Mouse (Mus musculus): ENCODE results near the gene Recql5. TPM values are rescaled to one million over a fixed set of nuclear protein-coding genes. Genes with fewer than 3 reads are reported as not detected.

The Recql5 gene
- polyA plus RNA-seq (2014; fragmentation: Illumina TruSeq; extraction: RNeasy Lipid Tissue Mini Kit (QIAGEN cat#74804)) = 1.7 TPM

GRCm38 (mm10) chr11:115933108-115933746 lies at the start of gene Recql5, which contains the start of gene Sap30bp:
Gene Recql5, minus strand, starts transcription at chr11:115933477.
Gene Sap30bp, plus strand, starts transcription at chr11:115933282.

GRCm38 (mm10) chr11:115974309-115975082 lies 41.2 kb upstream of the Recql5 start, which contains the start of gene Itgb4:
Gene Itgb4, plus strand, starts transcription at chr11:115974709.

GRCm38 (mm10) chr11:115911632-115912376 lies 21.5 kb downstream of the Recql5 start, which contains the start of gene Smim6:
Gene Smim6, plus strand, starts transcription at chr11:115912017.

GRCm38 (mm10) chr11:115899486-115900266 lies 33.6 kb downstream of the Recql5 start, which contains the start of gene Smim5:
Gene Smim5, plus strand, starts transcription at chr11:115899966.

GRCm38 (mm10) chr11:115858354-115858753 lies 74.9 kb downstream of the Recql5 start, which contains the start of gene Myo15b:
Gene Myo15b, plus strand, starts transcription at chr11:115858406.

Other genes starting within 250 kb of the Recql5 start
- gene Grb2, start 224.9 kb downstream of the Recql5 start, polyA plus RNA-seq (2014; fragmentation: Illumina TruSeq; extraction: RNeasy Lipid Tissue Mini Kit (QIAGEN cat#74804)) = 115 TPM
- gene Tmem94, start 168.0 kb downstream of the Recql5 start, polyA plus RNA-seq (2014; fragmentation: Illumina TruSeq; extraction: RNeasy Lipid Tissue Mini Kit (QIAGEN cat#74804)) = 1.1 TPM
- gene Caskin2, start 119.8 kb downstream of the Recql5 start, polyA plus RNA-seq (2014; fragmentation: Illumina TruSeq; extraction: RNeasy Lipid Tissue Mini Kit (QIAGEN cat#74804)) = 0.51 TPM
- not detected for gene Tsen54, start 118.8 kb downstream of the Recql5 start, polyA plus RNA-seq (2014; fragmentation: Illumina TruSeq; extraction: RNeasy Lipid Tissue Mini Kit (QIAGEN cat#74804))
- 2.3 TPM for gene Llgl2, start 109.4 kb downstream of the Recql5 start, polyA plus RNA-seq (2014; fragmentation: Illumina TruSeq; extraction: RNeasy Lipid Tissue Mini Kit (QIAGEN cat#74804))
- gene Myo15b, start 75.1 kb downstream of the Recql5 start, polyA plus RNA-seq (2014; fragmentation: Illumina TruSeq; extraction: RNeasy Lipid Tissue Mini Kit (QIAGEN cat#74804)) = not detected
- not detected for gene Smim5, start 33.5 kb downstream of the Recql5 start, polyA plus RNA-seq (2014; fragmentation: Illumina TruSeq; extraction: RNeasy Lipid Tissue Mini Kit (QIAGEN cat#74804))
- not detected for gene Smim6, start 21.5 kb downstream of the Recql5 start, polyA plus RNA-seq (2014; fragmentation: Illumina TruSeq; extraction: RNeasy Lipid Tissue Mini Kit (QIAGEN cat#74804))
- 12.8 TPM for gene Sap30bp, start 195 bp downstream of the Recql5 start, polyA plus RNA-seq (2014; fragmentation: Illumina TruSeq; extraction: RNeasy Lipid Tissue Mini Kit (QIAGEN cat#74804))
- not detected for gene Itgb4, start 41.2 kb upstream of the Recql5 start, polyA plus RNA-seq (2014; fragmentation: Illumina TruSeq; extraction: RNeasy Lipid Tissue Mini Kit (QIAGEN cat#74804))
- not detected for gene Galk1, start 79.2 kb upstream of the Recql5 start, polyA plus RNA-seq (2014; fragmentation: Illumina TruSeq; extraction: RNeasy Lipid Tissue Mini Kit (QIAGEN cat#74804))
- gene H3f3b, start 94.5 kb upstream of the Recql5 start, polyA plus RNA-seq (2014; fragmentation: Illumina TruSeq; extraction: RNeasy Lipid Tissue Mini Kit (QIAGEN cat#74804)) = 1,980 TPM
- 2.9 TPM for gene Unk, start 96.8 kb upstream of the Recql5 start, polyA plus RNA-seq (2014; fragmentation: Illumina TruSeq; extraction: RNeasy Lipid Tissue Mini Kit (QIAGEN cat#74804))
- 0.23 TPM for gene Unc13d, start 144.5 kb upstream of the Recql5 start, polyA plus RNA-seq (2014; fragmentation: Illumina TruSeq; extraction: RNeasy Lipid Tissue Mini Kit (QIAGEN cat#74804))
- 15.5 TPM for gene Wbp2, start 153.5 kb upstream of the Recql5 start, polyA plus RNA-seq (2014; fragmentation: Illumina TruSeq; extraction: RNeasy Lipid Tissue Mini Kit (QIAGEN cat#74804))
- gene Trim47, start 193.7 kb upstream of the Recql5 start, polyA plus RNA-seq (2014; fragmentation: Illumina TruSeq; extraction: RNeasy Lipid Tissue Mini Kit (QIAGEN cat#74804)) = not detected
- 4.9 TPM for gene Trim65, start 197.7 kb upstream of the Recql5 start, polyA plus RNA-seq (2014; fragmentation: Illumina TruSeq; extraction: RNeasy Lipid Tissue Mini Kit (QIAGEN cat#74804))
- gene Mrpl38, start 205.4 kb upstream of the Recql5 start, polyA plus RNA-seq (2014; fragmentation: Illumina TruSeq; extraction: RNeasy Lipid Tissue Mini Kit (QIAGEN cat#74804)) = 1.3 TPM
- gene Fbf1, start 234.7 kb upstream of the Recql5 start, polyA plus RNA-seq (2014; fragmentation: Illumina TruSeq; extraction: RNeasy Lipid Tissue Mini Kit (QIAGEN cat#74804)) = 14.4 TPM

All from ovary, adult 10 weeks (tissue).